Mouse (Mus musculus): Measurements from ENCODE around the gene Nenf.

GRCm38 (mm10) chr1:191353836-191354235 is 35.8 kb upstream of the Nenf start:
- TF ChIP-seq CTCF (IDR thresholded peaks at IDR 0.05; ENCODE audit: low read depth, low read length) (no peak), POLR2A (IDR thresholded peaks at IDR 0.05; ENCODE audit: extremely low read depth, insufficient read depth, low read length) (no peak)
